Mouse (Mus musculus): ENCODE measurements around the gene Anks1b.

GRCm38 (mm10) chr10:90137538-90137937 lies 264.2 kb downstream of the Anks1b start:
- TF ChIP-seq CTCF (IDR thresholded peaks at IDR 0.05; ENCODE audit: low read depth): no peak
- TF ChIP-seq EP300 (optimal IDR thresholded peaks at IDR 0.05): no peak
